Mouse (Mus musculus) hindbrain, embryonic 14.5 days (tissue): ENCODE measurements around the gene Prl5a1. TPM values are rescaled to one million over a fixed set of nuclear protein-coding genes. Genes with fewer than 3 reads are reported as not detected.

Experiments
- ATAC-seq: fragments of 200-750 bp; cut with Nextera tagmentation; 2 replicates; pipeline ENCODE4 v1.8.0; 2017; ENCODE audit warnings: moderate number of reproducible peaks, mild to moderate bottlenecking, moderate TSS enrichment, moderate library complexity; ENCODE audit not compliant: low FRiP score
- DNase-seq: peaks from one replicate; pipeline ENCODE4 v3.0.0-alpha.2; 2015; ENCODE audit warnings: low spot score
- H3K27ac ChIP-seq: fragments of 300-500 bp; sonication (generic); 2 replicates; pipeline ENCODE4 v1.5.1; 2014; ENCODE audit warnings: mild to moderate bottlenecking, moderate library complexity
- H3K27me3 ChIP-seq: fragments of 300-500 bp; sonication (generic); 2 replicates; pipeline ENCODE4 v1.6.1; 2014; ENCODE audit warnings: mild to moderate bottlenecking, low read length, mixed read lengths; ENCODE audit not compliant: control insufficient read depth, insufficient read depth
- H3K36me3 ChIP-seq: fragments of 300-500 bp; sonication (generic); replicated peaks from 2 replicates; pipeline ENCODE4 v1.6.1; 2014; ENCODE audit not compliant: control insufficient read depth, insufficient read depth
- H3K4me1 ChIP-seq: fragments of 300-500 bp; sonication (generic); replicated peaks from 2 replicates; pipeline ENCODE4 v1.6.1; 2014; ENCODE audit warnings: antibody characterized with exemption, low read length, mixed read lengths; ENCODE audit not compliant: control insufficient read depth, insufficient read depth
- H3K4me2 ChIP-seq: fragments of 300-500 bp; sonication (generic); replicated peaks from 2 replicates; pipeline ENCODE4 v1.6.1; 2014; ENCODE audit warnings: mild to moderate bottlenecking, moderate library complexity
- H3K4me3 ChIP-seq: fragments of 300-500 bp; sonication (generic); replicated peaks from 2 replicates; pipeline ENCODE4 v1.5.1; 2014; ENCODE audit warnings: mild to moderate bottlenecking, low read length
- H3K9ac ChIP-seq: fragments of 300-500 bp; sonication (generic); 2 replicates; pipeline ENCODE4 v1.6.1; 2014
- H3K9me3 ChIP-seq: fragments of 300-500 bp; sonication (generic); 2 replicates; pipeline ENCODE4 v1.6.1; 2016; ENCODE audit warnings: low read length; ENCODE audit not compliant: control insufficient read depth
- WGBS: fragments of 180-500 bp; shearing (Covaris S2); extraction: QIAGEN DNeasy Blood & Tissue Kit; methylation state at CpG from one replicate; pipeline ENCODE4 v1.1.7; 2014; 5-methylcytosine and 5-hydroxymethylcytosine counted together
- polyA plus RNA-seq: library from polyadenylated mRNA; unstranded; fragments of >200 nt; fragmentation: Nextera tagmentation; extraction: Ambion mirVana; gene quantifications from 2 replicates; pipeline ENCODE4 v1.2.1, GENCODE M21; 2014

Prl5a1 gene
- polyA plus RNA-seq: not detected in 2 replicates

GRCm38 (mm10) chr13:28142184-28142583 is at the start of gene Prl5a1:
Prl5a1 (plus strand) TSS chr13:28142484.
- no peaks in the 10 kb centered on the region for H3K9me3 ChIP-seq
- no peak within 1 kb of the TSS for H3K4me3 ChIP-seq
- H3K4me1 ChIP-seq: no peaks in the 10 kb centered on the region
- H3K9ac ChIP-seq: no peak within 1 kb of the TSS
- H3K36me3 ChIP-seq: no peaks in the 10 kb centered on the region
- DNase-seq (no peak), ATAC-seq (no peak)
- no peak within 1 kb of the TSS for H3K27ac ChIP-seq
- H3K27me3 ChIP-seq: no peaks in the 10 kb centered on the region
- H3K4me2 ChIP-seq: no peak within 1 kb of the TSS
- 92% methylated on average over 6 of the region's 6 CpGs for WGBS

GRCm38 (mm10) chr13:28096161-28096560 is 46.1 kb upstream of the Prl5a1 start:
- no peaks in the 10 kb centered on the region for H3K36me3 ChIP-seq
- no peak overlapping the region for H3K4me3 ChIP-seq
- H3K4me2 ChIP-seq: no peak overlapping the region
- no peak overlapping the region for H3K27ac ChIP-seq
- DNase-seq (no peak), ATAC-seq (no peak)
- H3K9ac ChIP-seq: no peak overlapping the region
- H3K4me1 ChIP-seq: no peaks in the 10 kb centered on the region
- H3K9me3 ChIP-seq: 0 out of 2 replicates have a peak, but pooled peaks cover 4% of the 10 kb centered on the region
- no peaks in the 10 kb centered on the region for H3K27me3 ChIP-seq

- Histone ChIP-seq H3K9ac (no peak overlapping the region), H3K27me3 (no peaks in the 10 kb centered on the region), H3K9me3 (no peaks in the 10 kb centered on the region), H3K27ac (no peak overlapping the region), H3K36me3 (no peaks in the 10 kb centered on the region), H3K4me3 (no peak overlapping the region), H3K4me1 (no peaks in the 10 kb centered on the region), H3K4me2 (no peak overlapping the region)
- ATAC-seq (no peak), DNase-seq (no peak)
- WGBS: 86% methylated on average over 3 of the region's 3 CpGs
These were observed 33.7 kb upstream of the Prl5a1 start for GRCm38 (mm10) chr13:28108536-28108935.

GRCm38 (mm10) chr13:28132781-28133180 is 9.5 kb upstream of the Prl5a1 start:
- no peaks in the 10 kb centered on the region for H3K36me3 ChIP-seq
- no peak overlapping the region for H3K4me3 ChIP-seq
- no peaks in the 10 kb centered on the region for H3K27me3 ChIP-seq
- ATAC-seq (no peak), DNase-seq (no peak)
- H3K9me3 ChIP-seq: no peaks in the 10 kb centered on the region
- H3K4me2 ChIP-seq: no peak overlapping the region
- H3K4me1 ChIP-seq: no peaks in the 10 kb centered on the region
- H3K27ac ChIP-seq: no peak overlapping the region
- WGBS: 86% methylated on average over 2 of the region's 2 CpGs
- no peak overlapping the region for H3K9ac ChIP-seq

GRCm38 (mm10) chr13:28135790-28136189 is 6.5 kb upstream of the Prl5a1 start:
- Histone ChIP-seq H3K27me3 (no peaks in the 10 kb centered on the region), H3K4me1 (no peaks in the 10 kb centered on the region), H3K4me3 (no peak overlapping the region), H3K4me2 (no peak overlapping the region), H3K36me3 (no peaks in the 10 kb centered on the region), H3K9me3 (no peaks in the 10 kb centered on the region), H3K9ac (no peak overlapping the region), H3K27ac (no peak overlapping the region)
- DNase-seq (no peak), ATAC-seq (no peak)

Other genes with a start within 250 kb of the Prl5a1 start
- gene Prl4a1, start 126.3 kb upstream of the Prl5a1 start, polyA plus RNA-seq: not detected in 2 replicates
- 0.59 and 2.1 TPM in 2 replicates for gene Gm11361, start 115.0 kb downstream of the Prl5a1 start, polyA plus RNA-seq